Mouse (Mus musculus) CH12.LX (cell line): Measurements from ENCODE around the gene Cmss1. TPM values are rescaled to one million over a fixed set of nuclear protein-coding genes. Genes with fewer than 3 reads are reported as not detected.

Source experiments
- DNase-seq: peaks from one replicate; pipeline ENCODE4 v3.0.0-alpha.2; 2013; ENCODE audit errors: extremely low read depth
- H3K27ac ChIP-seq: 2 replicates; pipeline ENCODE4 v1.5.1; 2012; ENCODE audit warnings: low read depth, mild to moderate bottlenecking, control low read depth, moderate library complexity; ENCODE audit not compliant: insufficient read depth
- H3K27me3 ChIP-seq: replicated peaks from 2 replicates; pipeline ENCODE3; 2012; ENCODE audit warnings: inconsistent platforms
- H3K36me3 ChIP-seq, 2 experiments: replicated peaks in 1 of 2; 2 replicates each; pipeline versions ENCODE3 to v1.6.1; 2012; ENCODE audit warnings: inconsistent platforms in 1 of 2, low read length in 1 of 2, mild to moderate bottlenecking in 1 of 2, mixed read lengths in 1 of 2, moderate library complexity in 1 of 2; ENCODE audit not compliant: control insufficient read depth in 1 of 2, insufficient read depth in 1 of 2
- H3K4me1 ChIP-seq, 2 experiments: 2 replicates each; pipeline ENCODE4 v1.6.1; 2012; ENCODE audit warnings: inconsistent platforms in 1 of 2, moderate library complexity in 1 of 2; ENCODE audit not compliant: insufficient read depth in 2 of 2, control insufficient read depth in 1 of 2
- H3K4me2 ChIP-seq: 2 replicates; pipeline ENCODE4 v1.6.1; 2012; ENCODE audit warnings: low read depth, mild to moderate bottlenecking, control low read depth; ENCODE audit not compliant: poor library complexity, insufficient read depth, severe bottlenecking
- H3K4me3 ChIP-seq, 3 experiments: fragments of 150-350 bp in 1 of 3; sonication (generic) in 1 of 3; replicated peaks in 1 of 3; 2 replicates each; pipeline versions ENCODE3 to v1.5.1; 2011 to 2012; ENCODE audit warnings: low read depth in 2 of 3, low read length in 2 of 3, mild to moderate bottlenecking in 2 of 3, moderate library complexity in 2 of 3, control low read depth in 1 of 3, improper control_type of control experiment in 1 of 3, inconsistent platforms in 1 of 3, mixed read lengths in 1 of 3; ENCODE audit not compliant: poor library complexity in 1 of 3
- H3K79me2 ChIP-seq: replicated peaks from 2 replicates; pipeline ENCODE4 v1.6.1; 2012; ENCODE audit warnings: mild to moderate bottlenecking, moderate library complexity; ENCODE audit not compliant: control insufficient read depth, poor library complexity, insufficient read depth, severe bottlenecking; ENCODE audit errors: extremely low read depth
- H3K9ac ChIP-seq: 2 replicates; pipeline ENCODE4 v1.6.1; 2012; ENCODE audit warnings: low read depth, mild to moderate bottlenecking, control low read depth, moderate library complexity; ENCODE audit not compliant: insufficient read depth
- H3K9me3 ChIP-seq: replicated peaks from 2 replicates; pipeline ENCODE3; 2012; ENCODE audit warnings: low read length, inconsistent platforms, mixed read lengths
- CTCF ChIP-seq, 2 experiments: IDR thresholded peaks in 1 of 2; conservative IDR thresholded peaks in 1 of 2; 2 replicates each; pipeline ENCODE4 v1.5.1; 2011 to 2012; ENCODE audit warnings: low read depth in 2 of 2, low read length in 2 of 2, improper control_type of control experiment in 1 of 2, inconsistent platforms in 1 of 2, mild to moderate bottlenecking in 1 of 2, moderate library complexity in 1 of 2
- E2F4 ChIP-seq: IDR thresholded peaks from 2 replicates; pipeline ENCODE4 v1.6.1; 2011; ENCODE audit warnings: low read depth, low read length, improper control_type of control experiment; ENCODE audit not compliant: insufficient replicate concordance
- EP300 ChIP-seq: IDR thresholded peaks from 2 replicates; pipeline ENCODE4 v1.6.1; 2011; ENCODE audit warnings: low read length, improper control_type of control experiment
- HCFC1 ChIP-seq: IDR thresholded peaks from 2 replicates; pipeline ENCODE4 v1.6.1; 2012; ENCODE audit warnings: low read depth, mild to moderate bottlenecking, inconsistent platforms, low read length, improper control_type of control experiment
- IRF4 ChIP-seq: IDR thresholded peaks from 2 replicates; pipeline ENCODE4 v1.6.1; 2014; ENCODE audit warnings: low read depth, mild to moderate bottlenecking, inconsistent platforms, low read length, improper control_type of control experiment
- JUN ChIP-seq: IDR thresholded peaks from 2 replicates; pipeline ENCODE4 v1.6.1; 2011; ENCODE audit warnings: low read depth, mild to moderate bottlenecking, low read length, improper control_type of control experiment, moderate library complexity; ENCODE audit not compliant: insufficient read depth
- MAZ ChIP-seq: IDR thresholded peaks from 2 replicates; pipeline ENCODE4 v1.6.1; 2012; ENCODE audit warnings: low read depth, mild to moderate bottlenecking, inconsistent platforms, low read length, improper control_type of control experiment, moderate library complexity
- MEF2A ChIP-seq: IDR thresholded peaks from 2 replicates; pipeline ENCODE4 v1.6.1; 2014; ENCODE audit warnings: low read depth, mild to moderate bottlenecking, inconsistent platforms, low read length, improper control_type of control experiment, borderline replicate concordance
- MYC ChIP-seq: IDR thresholded peaks from 2 replicates; pipeline ENCODE4 v1.6.1; 2011; ENCODE audit warnings: low read depth, mild to moderate bottlenecking, improper control_type of control experiment, low read length
- NELFE ChIP-seq: IDR thresholded peaks from 2 replicates; pipeline ENCODE4 v1.6.1; 2011; ENCODE audit warnings: low read depth, low read length, improper control_type of control experiment
- PAX5 ChIP-seq: IDR thresholded peaks from 2 replicates; pipeline ENCODE4 v1.6.1; 2012; ENCODE audit warnings: low read length, inconsistent platforms, mixed read lengths
- POLR2A ChIP-seq: IDR thresholded peaks from 2 replicates; pipeline ENCODE4 v1.6.1; 2011; ENCODE audit warnings: low read depth, mild to moderate bottlenecking, improper control_type of control experiment, low read length
- TBP ChIP-seq: conservative IDR thresholded peaks from 2 replicates; pipeline ENCODE4 v1.6.1; 2011; ENCODE audit warnings: low read depth, low read length, improper control_type of control experiment
- USF2 ChIP-seq: conservative IDR thresholded peaks from 2 replicates; pipeline ENCODE4 v1.6.1; 2011; ENCODE audit warnings: low read depth, low read length, improper control_type of control experiment
- ZKSCAN1 ChIP-seq: IDR thresholded peaks from 2 replicates; pipeline ENCODE4 v1.6.1; 2012; ENCODE audit warnings: low read depth, inconsistent platforms, low read length, improper control_type of control experiment, borderline replicate concordance
- ZMIZ1 ChIP-seq: IDR thresholded peaks from 2 replicates; pipeline ENCODE4 v1.6.1; 2012; ENCODE audit warnings: low read depth, mild to moderate bottlenecking, inconsistent platforms, low read length, improper control_type of control experiment
- ZNF384 ChIP-seq: IDR thresholded peaks from 2 replicates; pipeline ENCODE4 v1.6.1; 2012; ENCODE audit warnings: low read depth, low read length, improper control_type of control experiment, inconsistent platforms
- dilution Hi-C: fragments of 300-500 bp; cut with MboI; formaldehyde crosslinking; loops from 2 replicates; pipeline ENCODE4 v1.14.3; 2020; ENCODE audit warnings: low sequenced_read_pairs; ENCODE audit not compliant: extremely low pct_unique_long_range_greater_than_20kb, extremely low pct_ligation_motif_present
- in situ Hi-C: fragments of 300-500 bp; cut with MboI; formaldehyde crosslinking; loops from 3 replicates; pipeline ENCODE4 v1.14.3; 2019; ENCODE audit warnings: low sequenced_read_pairs, low pct_ligation_motif_present, low pct_unique_long_range_greater_than_20kb, mixed read lengths
- polyA plus RNA-seq: library from polyadenylated mRNA; unstranded; fragments of >175 nt; gene quantifications from 2 replicates; pipeline ENCODE4 v1.2.1, GENCODE M21; 2012; ENCODE audit warnings: low read depth; ENCODE audit not compliant: insufficient read length
- total RNA-seq, 2 experiments: library from RNA; depleted of rRNA; stranded (reverse); fragments of 300-350 nt in 1 of 2; fragments of >200 nt in 1 of 2; gene quantifications; 2 replicates each; pipeline ENCODE4 v1.2.3; 2012 to 2014

Gene Cmss1
- total and polyA plus RNA-seq, 3 experiments = 94.7 to 107 (median 103) TPM

DNA sequence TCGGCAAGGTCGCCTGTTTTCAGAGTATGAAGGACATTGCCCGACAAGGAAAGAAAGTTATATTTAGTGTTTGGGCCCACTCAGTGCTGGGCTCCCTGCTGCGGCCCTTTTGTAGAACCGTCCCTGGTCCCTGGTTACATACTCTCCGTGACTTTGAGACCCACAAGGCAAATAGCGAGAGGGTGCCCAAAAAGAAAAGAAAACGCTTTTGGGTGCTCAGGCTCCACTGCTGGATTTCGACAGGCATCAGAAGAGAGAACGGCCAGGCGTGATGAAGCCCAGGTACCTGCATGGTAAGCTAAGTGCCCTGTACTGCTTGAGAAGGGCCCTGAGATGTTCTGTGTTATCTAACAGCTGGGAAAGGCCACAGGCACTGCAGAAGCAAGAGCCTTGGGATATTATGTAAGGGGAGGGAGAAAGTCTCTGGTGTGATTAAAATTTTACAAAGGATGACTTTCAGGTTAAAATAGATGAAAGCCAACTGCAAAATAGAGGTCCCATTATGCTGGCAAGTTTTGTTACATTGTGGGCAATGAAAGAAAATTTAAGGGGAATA lies 253.4 kb downstream of the Cmss1 start:
- DNase-seq = no peak
- Histone ChIP-seq H3K9me3 (no peaks in the 10 kb centered on the region), H3K36me3 (no peaks in the 10 kb centered on the region), H3K79me2 (no peaks in the 10 kb centered on the region), H3K27ac (no peak overlapping the region), H3K4me1 (peaks cover 0 to 13% of the 10 kb centered on the region in 2 experiments; a peak in 1 of 4 replicates), H3K4me2 (no peak overlapping the region), H3K4me3 (no peak overlapping the region), H3K9ac (no peak overlapping the region), H3K27me3 (no peaks in the 10 kb centered on the region)
- no peak for TF ChIP-seq TBP
- TF ChIP-seq MEF2A = no peak
- in situ Hi-C loops (no loop called here), dilution Hi-C loops (no loop called here)

DNA sequence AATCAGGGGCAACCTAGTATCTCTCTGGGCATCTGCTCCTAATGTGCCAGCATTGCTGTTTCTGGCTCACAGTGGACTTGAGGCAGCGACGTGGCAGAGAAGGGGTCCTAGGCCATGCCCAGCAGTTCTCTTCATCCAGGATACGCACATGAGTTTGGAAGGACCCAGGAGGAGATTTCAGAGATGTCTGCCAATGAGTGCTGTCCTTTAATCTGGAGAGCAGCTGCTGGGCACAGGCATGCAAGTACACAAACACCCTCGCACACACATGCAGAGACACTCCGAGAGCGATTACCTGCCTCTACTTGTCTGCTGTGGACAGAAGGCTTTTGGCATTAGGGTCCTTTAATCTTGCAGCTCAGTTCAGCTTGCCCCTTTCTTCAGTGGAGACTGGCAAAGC lies 253.9 kb downstream of the Cmss1 start, which contains the start of gene Filip1l:
TSS of gene Filip1l (plus strand) at position 343 of the 400 bp plus-strand sequence.
- dilution Hi-C loops (no loop called here), in situ Hi-C loops (no loop called here)
- Histone ChIP-seq H3K9me3 (no peaks in the 10 kb centered on the region), H3K27me3 (no peaks in the 10 kb centered on the region), H3K36me3 (no peaks in the 10 kb centered on the region), H3K27ac (no peak within 1 kb of the TSS), H3K4me2 (no peak within 1 kb of the TSS), H3K4me1 (peaks cover 0 to 13% of the 10 kb centered on the region in 2 experiments; a peak in 1 of 4 replicates), H3K79me2 (no peaks in the 10 kb centered on the region), H3K4me3 (no peak within 1 kb of the TSS), H3K9ac (no peak within 1 kb of the TSS)
- DNase-seq = no peak
- TF ChIP-seq MAZ (no peak), ZMIZ1 (no peak), NELFE (no peak), ZKSCAN1 (no peak), ZNF384 (no peak), MYC (no peak), USF2 (no peak), EP300 (no peak), JUN (no peak), POLR2A (no peak), CTCF (conservative IDR thresholded peaks at IDR 0.05 in 1 of 2, IDR thresholded peaks at IDR 0.05 in 1 of 2; ENCODE audit: low read depth in 2 of 2, low read length in 2 of 2) (no peak), IRF4 (no peak), E2F4 (no peak), PAX5 (no peak), HCFC1 (no peak)
